Mouse (Mus musculus) CH12F3 (cell line): ENCODE data around the gene Med27.
"Not testable (repeated sequence)": the region's sequence is repeated elsewhere in the genome, so short reads cannot be mapped to it uniquely, and the experiment has no call there.

Source experiments
- in situ Hi-C: fragments of 300-500 bp; cut with MboI; formaldehyde crosslinking; loops from 2 replicates; pipeline ENCODE4 v1.14.3; 2020; ENCODE audit warnings: low sequenced_read_pairs

Gene Med27

DNA sequence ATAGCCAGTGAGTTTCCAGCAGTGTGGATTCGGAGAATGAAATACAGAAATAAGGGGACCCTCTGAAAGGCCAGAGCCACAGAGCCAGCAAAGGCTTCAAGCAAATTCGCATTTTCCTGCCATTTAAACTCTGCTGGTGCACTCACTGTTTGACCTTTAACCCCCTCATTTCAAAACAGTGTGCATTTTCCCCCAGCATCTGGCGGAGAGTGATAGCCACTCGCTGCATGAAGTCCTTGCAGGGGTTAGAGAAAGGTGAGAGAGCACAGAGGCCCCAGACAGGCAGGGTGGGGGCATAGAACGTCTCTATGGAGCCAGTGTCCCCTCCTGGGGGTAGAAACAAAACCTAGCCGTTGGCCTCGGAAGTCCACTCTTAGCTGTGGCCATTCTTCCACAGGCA is 166.5 kb downstream of the Med27 start:
- in situ Hi-C loops, result no loop called here

DNA sequence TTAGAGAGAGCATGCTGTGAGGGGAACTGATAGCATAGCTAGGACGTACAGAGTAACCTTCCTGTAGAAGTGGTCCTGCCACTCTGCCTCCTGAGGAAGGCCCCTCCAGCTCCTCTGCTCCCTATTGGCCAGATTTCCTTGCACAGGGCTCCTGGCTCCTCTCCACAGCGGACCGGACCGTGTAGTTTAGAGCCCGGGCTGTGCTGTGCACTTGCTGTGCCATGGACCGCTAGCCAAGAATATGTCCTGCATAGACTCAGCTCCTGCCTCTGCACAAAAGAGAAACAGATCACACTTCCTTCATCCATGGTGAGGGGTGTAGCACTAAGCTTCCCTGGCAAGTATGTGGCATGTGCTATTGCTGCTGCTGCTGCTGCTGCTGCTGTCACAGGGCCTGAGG is 168.2 kb downstream of the Med27 start:
- in situ Hi-C loops, result no loop called here

DNA sequence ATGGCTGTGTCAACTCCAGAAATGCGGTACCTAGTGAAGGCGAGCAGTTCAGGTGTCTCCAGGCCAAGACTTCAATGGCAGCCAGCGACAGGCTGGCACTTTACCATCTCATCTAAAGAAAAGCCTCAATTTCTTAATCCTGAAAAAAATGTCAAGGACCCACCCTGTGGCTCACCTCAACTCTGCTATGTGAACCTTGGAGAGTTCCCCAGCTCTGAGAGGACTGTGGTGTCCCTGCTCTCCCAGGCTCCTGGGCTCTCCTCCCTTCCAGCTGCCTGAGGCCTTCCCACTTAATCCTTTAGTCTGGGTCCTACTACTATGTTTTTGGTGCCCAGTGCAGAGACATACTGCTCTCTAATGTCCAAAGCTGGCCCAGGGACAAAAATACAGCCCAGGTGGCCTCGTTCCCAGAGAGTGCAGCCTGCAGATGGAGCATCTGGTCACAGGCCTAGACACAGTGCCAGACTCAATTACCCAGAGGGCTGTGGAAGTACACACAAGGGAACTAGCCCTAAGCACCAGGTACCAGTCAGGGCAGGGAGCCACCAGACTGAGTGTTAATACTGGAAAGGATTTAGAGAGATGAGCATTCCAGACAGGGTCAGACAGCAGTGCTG is 169.3 kb downstream of the Med27 start:
- in situ Hi-C loops, result no loop called here

DNA sequence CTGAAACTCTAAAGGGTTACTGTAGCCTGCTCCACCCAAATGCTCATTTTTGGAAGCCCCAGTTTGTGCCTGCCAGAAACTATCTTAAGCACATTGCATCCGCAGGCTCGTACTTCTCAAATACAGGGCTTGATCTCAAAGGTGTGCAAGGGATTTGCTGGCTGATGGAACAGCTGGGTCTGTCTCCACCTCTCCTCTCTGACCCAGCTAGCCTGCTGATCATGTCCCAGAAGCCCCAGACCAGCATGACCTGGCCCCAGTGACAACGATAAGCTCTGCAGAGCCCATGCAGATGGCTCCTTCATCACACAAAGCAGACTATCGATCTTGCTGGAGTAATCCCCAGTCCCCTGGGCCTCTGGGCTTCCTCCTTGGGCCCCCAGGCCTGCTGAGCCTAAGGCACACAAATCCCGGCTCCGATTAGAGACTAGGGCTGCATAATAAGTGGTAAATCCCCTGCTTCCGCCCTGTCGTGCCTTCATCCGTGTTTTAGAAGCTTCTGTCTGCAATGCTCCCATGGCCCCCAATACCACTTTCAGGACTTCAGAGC is 170.1 kb downstream of the Med27 start:
- in situ Hi-C loops, result no loop called here

DNA sequence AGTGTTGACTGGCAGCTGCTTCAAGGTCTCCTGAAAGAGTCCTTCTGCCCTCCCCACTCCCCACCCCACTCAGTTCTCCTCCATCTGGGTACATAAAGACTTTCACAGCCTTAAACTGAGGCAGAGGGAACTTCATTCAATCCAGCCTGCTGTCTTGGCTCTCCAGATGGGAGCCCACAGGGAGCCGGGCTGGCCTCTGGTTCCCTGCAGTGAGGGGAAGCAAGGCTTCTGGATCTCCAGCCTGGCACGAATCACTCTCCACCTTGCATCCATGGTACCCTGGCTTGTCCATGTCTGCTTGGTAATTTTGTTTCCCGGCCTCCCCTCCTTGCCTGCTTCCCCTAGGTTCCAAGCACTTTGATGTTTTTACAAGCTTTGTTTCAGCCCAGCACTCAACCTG is 172.8 kb downstream of the Med27 start:
- in situ Hi-C loops, result no loop called here

DNA sequence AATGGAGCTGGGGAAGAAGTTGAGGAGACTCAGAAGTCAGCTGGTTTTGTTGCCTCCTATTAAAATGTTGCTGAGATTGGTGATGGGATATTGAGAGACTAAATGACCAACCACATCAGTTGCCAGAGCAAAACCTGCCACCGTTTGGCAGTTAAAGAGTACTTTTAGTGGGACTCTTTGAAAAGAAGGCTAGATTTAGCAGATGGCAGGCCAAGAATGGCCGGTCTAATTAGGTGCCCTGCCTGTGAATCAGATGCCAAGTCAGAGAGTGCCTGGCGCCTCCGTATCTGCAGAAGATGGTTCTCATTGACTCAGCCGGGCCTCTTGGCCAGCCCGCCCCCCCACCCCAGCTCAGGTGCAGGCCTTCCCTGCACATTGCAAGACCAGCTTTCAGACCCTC is 173.6 kb downstream of the Med27 start:
- in situ Hi-C loops, result no loop called here

DNA sequence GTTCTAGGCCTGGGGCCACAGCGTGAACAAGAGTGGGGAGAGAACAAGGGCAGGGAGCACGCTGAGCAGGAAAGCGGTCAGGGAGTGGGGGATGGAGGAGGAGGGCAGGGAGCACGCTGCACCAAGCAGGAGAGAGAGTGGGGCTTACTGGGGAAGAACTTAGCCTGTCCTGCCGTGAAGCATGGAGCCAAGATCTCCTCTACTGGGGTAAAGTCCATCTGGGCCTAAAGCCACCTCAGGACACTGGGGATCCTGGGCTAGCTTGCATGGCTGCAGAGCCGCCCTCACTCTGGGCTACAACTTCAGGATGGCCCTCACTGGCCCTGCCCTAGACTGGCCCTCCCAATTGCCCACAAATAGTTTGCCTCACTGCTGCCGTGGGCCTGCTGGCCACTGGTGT is 174.9 kb downstream of the Med27 start:
- in situ Hi-C loops, result no loop called here

DNA sequence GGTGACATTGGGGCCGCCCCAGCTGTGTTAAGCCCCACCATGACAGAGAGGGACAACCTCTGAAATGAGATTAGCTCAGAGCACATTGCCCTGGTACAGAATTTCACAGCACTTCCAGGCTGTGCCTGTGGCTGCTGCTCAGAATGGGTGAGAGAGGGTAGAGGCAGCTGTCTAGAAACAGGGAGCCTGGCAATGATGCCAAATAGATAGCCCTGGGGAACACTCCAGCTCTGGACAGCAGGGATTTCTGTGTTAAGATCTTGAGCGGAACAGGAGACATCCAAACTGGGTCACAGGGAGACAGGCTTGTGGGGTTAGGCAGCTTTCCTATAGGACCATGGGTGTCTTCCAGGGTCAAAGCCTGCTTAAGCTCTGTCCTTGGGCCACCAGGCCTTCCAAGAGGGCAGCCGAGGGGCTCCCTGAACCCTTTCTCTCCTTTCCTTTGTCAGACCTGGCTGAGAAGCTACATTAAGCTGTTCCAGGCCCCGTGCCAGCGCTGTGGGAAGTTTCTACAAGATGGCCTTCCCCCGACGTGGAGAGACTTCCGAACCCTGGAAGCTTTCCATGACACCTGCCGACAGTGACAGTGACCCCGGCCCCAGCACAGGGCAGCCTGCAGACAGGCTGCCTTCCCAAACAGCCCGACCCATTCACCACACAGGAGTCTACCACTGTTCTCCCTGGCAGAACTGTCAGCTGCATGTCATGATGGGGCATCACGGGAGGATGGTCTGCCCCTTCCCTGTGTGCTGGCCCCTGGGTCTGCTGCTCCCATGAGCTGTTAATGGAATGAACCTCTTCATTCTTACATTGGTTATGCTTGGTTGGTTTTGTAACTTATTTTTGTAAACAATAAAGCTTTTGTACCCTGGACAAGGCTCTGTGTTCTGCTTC is 177.5 kb downstream of the Med27 start:
- in situ Hi-C loops, result no loop called here

DNA sequence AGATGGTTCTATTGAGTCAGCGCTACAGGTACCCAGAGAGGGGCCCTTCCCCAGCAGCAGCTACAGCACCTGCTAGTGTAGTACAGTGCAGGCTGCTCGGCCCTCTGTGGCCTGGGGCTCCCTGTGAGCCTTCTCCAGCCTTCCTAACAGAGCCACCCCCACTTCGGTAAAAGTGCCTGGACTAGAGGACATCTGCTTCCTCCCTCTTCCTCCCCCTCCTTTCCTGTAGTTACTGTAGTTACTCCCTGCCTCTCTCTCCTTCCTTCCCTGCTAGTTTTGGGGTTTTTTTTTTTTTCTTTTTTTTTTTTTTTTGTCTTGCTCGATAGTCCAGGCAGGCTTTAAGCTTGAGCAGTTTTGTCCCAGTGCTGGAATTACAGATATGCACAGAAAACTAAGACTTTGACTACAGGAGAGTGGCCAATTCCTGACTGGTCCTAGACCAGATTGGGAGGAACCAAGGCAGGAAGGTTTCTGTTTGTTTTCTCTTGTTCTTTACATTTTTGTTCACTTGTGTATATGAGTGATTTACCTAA is 178.7 kb downstream of the Med27 start:
- in situ Hi-C loops, result no loop called here

DNA sequence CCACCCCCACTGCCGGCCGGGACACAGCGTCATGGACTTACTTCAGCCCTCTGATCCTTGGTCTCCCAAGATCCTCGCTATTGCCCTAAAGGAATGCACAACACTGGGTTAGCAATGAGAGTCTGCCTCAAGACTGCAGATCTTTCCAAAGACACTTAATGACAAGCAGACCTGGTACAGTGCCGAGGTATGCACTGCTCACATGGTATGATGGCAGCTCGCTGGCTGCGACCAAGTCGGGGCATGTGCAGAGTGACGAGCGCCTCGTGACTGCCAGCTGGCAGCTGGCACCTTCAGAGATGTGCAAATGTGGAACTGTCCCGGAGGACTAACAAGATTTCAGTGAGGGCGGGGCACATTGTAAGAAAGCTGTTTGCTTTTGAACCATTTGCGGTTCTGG is 179.6 kb downstream of the Med27 start:
- in situ Hi-C loops, result no loop called here

DNA sequence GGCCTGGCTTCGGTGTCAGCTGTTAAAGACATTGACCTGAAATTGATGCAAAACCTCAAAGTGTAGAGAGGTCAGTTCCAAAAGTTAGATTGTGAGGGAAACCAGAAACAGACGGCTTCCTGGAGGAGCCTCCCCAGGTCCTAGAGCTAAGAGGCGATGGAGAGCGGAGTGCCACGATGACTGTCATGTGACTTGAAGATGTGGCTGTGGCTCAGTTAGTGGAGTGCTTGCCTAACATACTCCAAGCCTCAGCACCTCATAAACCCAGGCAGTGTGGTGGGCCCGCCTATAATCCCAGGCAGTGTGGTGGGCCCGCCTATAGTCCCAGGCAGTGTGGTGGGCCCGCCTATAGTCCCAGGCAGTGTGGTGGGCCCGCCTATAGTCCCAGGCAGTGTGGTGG is 180.9 kb downstream of the Med27 start:
- in situ Hi-C loops, result not testable (repeated sequence)

DNA sequence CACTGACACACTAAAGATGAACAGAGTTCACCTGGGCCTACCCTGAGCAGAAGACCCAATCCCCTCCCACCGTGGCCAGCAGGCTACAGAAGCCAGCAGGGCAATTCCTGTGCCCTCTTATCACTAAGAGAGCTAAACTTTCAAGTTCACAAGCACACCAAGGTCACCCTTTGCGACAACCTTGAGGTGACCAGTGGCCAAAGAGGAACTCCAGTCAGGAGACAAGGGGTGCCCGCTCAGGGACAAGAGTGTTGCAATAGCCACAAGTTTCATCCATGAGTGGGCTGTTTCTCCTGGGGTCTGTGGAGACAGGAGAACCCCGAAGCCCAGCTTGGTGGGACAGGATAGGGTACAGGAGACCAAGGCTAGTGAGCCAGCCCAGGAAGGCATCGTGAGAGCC is 182.2 kb downstream of the Med27 start:
- in situ Hi-C loops, result no loop called here

DNA sequence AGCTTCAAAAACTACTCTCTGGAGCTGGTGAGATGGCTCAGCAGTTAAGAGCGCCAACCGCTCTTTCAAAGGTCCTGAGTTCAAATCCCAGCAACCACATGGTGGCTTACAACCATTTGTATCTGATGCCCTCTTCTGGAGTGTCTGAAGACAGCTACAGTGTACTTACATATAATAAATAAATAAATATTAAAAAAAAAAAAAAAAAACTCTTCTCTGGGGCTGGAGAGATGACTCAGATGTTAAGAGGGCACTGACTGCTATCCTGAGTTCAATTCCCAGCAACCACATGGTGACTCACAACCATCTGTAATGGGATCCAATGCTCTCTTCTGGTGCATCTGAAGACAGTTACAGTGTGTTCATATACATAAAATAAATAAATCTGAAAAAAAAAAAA is 183.2 kb downstream of the Med27 start:
- in situ Hi-C loops, result not testable (repeated sequence)

DNA sequence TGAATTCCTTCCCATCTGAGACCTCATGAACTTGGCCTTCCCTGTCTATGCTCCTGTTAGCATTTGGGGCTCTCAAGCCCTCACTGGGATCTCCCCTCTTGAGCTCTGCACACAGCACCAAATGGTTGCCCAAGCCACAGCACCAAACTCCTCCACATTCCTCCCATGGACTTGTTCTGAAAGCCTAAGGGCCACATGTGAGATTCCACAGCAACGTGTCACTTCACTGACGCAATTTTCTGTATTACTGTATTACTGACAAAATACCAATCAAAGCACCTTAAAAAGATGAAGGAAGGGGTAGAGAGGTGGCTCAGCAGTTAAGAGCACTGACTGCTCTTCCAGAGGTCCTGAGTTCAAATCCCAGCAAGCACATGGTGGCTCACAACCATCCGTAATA is 185.6 kb downstream of the Med27 start:
- in situ Hi-C loops, result no loop called here

DNA sequence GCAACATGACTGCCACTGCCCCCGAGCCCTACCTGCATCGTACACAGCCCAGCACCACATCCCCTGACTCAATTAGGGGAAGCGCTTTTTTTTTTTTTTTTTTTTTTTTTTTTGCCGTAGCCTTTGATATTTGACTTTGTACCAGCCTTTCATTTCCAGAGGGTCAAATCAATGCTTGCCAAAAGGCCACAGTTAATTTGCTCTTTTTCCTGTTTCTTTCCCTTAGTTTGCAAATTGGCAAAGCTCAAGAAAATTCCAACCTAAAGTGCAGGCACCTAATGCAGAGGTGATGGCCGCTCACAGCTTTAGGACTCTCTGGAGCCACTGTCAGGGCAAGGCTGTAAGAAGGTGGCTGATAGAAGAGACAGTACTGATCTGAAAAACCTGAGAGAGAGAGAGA is 186.3 kb downstream of the Med27 start:
- in situ Hi-C loops, result no loop called here

DNA sequence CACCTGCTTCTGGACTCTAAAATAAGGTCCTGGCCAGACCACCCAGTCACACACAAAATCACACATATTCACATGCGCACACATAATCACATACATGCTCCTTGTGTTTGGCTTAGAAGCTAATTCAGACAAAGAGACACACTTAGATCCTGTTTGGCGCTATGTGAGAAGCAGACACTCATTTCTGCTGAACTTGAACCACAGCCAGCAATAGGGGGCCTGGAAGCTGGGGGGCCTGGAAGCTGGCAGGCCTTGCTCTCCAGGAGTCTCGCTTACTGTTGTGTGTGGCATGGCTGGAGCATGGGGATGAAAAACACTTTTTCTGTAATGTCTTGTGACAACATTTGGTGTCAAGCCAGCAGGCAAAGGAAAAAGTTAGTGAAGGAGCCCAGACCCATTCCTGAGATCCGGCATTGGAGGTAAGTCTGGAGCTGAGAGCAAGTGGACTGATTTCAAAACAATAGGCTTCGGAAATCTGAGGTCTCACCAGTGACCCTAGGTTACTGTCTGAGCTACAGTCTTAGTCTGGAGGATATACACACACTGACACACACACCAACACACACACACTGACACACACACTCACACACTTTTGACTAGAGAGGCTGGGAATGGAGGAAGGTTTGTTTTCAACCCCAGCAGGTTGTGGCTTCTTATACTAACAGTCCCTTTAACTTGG is 189.1 kb downstream of the Med27 start:
- in situ Hi-C loops, result no loop called here

DNA sequence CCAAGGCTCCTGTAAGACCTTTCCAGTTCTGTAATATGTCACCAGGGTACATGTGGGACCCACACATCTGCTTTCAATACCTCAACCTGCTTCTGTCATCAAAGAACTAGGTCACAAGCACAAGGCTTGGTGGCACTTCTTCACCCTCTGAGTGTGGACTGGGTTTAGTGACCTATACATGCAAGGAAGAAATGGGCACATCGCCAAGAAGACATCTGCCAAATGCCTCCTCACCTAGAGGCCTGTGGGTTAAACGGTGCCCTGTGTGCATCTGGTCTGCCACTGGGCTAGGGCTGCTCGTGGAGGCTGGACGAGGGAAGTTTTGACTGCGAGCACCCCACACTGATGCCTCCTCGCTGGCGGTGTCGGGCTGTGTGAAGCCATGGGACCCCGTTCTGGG is 189.9 kb downstream of the Med27 start:
- in situ Hi-C loops, result no loop called here

DNA sequence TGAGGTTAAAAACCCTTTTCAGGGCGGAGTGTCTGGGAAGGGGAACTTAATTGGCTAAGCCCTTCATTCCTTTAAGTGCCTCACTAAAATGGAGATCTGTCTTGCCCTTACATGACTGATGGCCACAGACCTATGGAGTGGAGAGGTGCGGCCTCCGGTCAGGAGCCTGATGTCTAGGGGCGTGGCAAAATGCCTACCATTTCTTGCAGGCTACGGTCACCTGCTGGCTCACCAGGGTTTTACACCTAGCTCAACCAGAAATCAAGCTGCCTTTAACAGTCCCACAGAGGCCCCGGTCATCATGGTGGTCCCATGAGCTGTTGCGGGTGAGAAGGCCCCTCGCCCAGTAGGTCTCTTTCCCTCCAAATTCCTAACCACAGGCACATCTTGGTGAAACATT is 190.7 kb downstream of the Med27 start:
- in situ Hi-C loops, result no loop called here

DNA sequence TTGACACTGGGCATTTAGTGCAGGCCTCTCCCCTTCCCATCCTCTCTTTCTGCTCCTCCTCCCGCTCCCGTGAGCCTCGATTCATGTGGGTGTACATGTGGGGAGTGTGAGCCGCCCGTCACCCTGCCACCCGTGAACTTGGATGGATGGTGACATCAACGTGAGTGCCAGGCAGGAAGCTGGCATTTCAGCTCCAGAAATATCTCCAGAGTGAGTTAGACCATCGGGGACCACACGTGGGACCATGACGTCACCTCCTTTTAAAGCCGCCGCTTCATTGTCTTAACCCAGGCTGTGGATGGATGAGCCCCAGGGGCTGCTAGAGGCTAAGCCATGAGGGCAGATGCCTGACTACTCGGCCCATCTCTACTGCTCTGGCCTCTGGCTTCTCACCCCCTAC is 195.4 kb downstream of the Med27 start:
- in situ Hi-C loops, result no loop called here

DNA sequence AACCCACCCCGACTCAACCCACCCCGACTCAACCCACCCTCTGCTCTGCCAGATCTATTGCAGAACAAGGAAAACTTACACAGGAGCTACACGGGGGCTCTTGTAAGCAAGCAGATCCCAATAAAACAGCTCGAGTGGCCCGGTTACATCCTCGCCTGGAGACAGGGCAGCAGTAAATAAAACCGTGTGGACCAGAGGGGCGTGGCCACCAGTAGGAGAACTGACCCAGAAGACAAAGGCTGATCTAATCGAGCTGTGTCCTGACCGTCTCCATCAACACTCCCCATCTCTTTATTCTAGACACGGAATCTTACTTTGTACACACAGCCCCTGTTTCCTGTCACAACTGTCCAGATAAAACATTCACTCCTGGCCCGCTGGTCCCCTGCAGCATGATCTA is 200.0 kb downstream of the Med27 start:
- in situ Hi-C loops, result no loop called here

DNA sequence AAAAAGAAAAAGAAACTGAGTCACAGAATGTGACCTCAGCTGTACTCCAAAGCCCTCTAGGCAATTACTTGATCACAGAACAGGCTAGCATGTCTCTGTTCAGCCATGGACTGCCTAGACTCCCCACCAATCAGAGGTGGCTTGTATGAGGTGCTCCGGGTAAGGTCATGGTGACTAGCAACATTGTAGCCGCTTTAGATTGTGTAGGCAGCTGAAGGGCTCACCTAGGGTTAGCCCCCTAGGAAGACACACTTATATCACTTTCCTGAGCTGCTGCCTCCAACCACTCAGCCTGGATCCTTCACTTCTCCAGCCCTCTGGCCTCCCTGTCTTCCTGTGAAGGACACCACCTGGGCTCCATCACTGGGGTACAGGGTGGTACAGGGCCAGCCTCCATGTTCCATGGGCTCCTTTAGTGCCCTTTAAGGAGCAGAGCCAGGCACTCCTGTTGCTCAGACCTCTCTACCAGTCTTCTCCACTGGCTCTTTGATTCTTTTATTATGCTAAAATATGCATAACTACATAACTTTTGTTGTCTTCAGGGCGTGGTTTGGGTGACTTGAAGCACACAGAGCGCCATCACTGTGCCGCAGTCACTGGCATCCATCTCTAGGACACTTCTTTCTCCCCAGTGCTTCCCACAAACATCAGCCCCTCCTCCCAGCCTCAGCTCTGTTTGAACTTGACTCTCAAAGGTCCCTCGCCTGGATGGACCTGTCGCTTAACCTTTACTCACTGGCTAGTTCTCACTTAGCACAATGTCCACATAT is 205.4 kb downstream of the Med27 start:
- in situ Hi-C loops, result no loop called here
